Mouse (Mus musculus) layer of hippocampus, adult 18-20 months (tissue): ENCODE results near the gene Hipk2. TPM values are rescaled to one million over a fixed set of nuclear protein-coding genes. Genes with fewer than 3 reads are reported as not detected.

Experiments
- DNase-seq, 2 experiments: peaks; one replicate each; pipeline ENCODE4 v3.0.0; 2022; ENCODE audit warnings: low spot score in 2 of 2
- total RNA-seq, 2 experiments: library from RNA; stranded (reverse); gene quantifications; 2 replicates each; pipeline ENCODE4 v1.2.3; 2021

Hipk2 gene
- total RNA-seq, 2 experiments from 2014 or later = 63.8 to 66.2 TPM

DNA sequence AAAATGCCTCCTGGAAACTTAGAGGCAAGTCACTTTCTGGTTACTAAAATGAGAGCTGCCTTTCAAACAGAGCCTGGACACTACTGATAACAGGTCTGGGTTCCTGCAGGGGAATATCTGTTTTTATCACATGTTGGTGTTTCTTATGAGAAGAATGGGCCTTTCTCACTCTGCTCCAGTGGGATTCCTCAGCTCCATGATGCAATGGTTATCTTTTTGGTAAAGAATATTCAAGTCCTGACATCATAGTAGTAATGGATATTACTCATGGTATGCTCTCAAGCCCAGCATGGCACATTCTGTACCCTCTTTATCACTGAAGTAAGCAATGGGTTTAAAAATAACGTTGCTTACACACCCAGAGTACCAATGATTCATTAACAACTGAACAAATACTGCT, 40.7 kb downstream of the Hipk2 start:
- DNase-seq = no peak

DNA sequence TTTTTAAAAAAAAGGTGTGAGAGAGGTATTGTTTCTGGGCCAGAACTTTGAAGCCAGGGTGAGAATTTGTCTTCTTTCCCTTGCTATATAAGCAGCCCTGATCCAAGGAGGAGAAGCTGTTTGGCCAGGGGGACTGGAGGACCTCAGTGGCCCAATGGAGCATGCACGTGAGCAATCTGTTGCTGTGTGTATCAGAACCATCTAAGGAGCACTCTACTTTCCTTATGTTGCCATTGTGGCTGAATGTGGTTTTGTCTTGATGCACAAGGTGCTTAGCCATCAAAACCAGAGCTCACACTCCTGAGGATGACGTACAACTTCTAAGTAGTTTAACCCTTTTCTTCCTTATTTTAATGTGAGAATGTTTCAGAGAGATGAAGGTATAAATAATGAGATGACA, 41.2 kb downstream of the Hipk2 start:
- no peak for DNase-seq

DNA sequence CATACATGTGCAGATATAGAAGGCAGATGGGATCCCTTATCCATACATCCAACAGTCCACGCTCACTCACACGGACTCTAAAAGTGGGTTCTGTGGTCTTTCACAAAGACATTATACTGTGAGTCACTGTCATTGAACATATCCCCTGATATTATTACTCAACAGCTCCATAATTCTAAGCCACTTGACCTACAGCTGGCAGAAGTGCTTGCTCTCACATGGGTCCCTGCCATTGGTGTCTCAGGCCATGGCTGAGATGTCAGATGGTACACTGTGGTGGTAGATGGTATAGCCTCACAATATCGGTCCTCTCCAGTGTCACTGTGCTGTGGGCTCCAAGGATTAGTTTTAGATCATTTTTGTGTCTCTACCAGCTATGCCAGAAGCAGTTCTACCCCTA, 42.2 kb downstream of the Hipk2 start:
- DNase-seq = no peak

DNA sequence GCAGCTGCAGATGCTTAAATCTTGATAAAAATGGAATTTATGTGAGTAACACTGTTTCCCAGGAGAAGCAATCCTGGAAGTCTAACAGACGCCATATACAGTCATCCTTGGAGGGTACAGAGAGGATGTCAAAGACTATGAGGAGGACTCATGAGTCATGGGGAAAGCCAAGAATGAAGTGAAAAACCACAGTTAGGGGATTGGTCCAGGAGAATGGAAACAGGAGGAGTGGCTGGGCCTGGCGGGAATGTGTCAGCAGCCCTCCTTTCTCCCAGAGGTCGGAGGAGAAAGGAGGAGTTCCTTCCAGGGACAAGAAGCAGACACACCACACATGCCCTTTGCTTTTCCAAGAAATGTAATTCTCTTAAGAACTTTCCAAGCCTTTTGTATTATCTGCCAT, 46.5 kb downstream of the Hipk2 start:
- DNase-seq = no peak

DNA sequence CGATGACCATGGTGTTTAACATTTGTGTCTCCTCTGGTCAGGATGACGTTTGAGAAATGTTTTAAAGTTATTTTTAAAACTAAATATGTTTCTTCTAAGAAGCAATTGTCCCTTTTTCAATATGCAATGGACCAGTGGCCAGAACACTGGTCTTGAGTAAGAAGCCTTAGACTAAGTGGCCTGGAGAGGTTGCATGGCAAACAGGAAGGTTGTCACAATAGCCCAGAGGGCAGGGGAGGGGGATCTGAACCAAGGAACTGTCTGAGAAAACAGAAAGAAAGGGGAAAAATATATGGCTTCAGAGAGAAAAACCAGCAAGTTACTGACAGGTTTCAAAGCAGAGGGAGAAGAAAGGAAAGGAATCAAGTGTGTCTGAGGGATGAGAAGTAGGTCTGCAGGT, 47.8 kb downstream of the Hipk2 start:
- DNase-seq = no peak

- DNase-seq = no peak
Measured at GRCm38 (mm10) chr6:38827435-38827834, 48.5 kb downstream of the Hipk2 start.

DNA sequence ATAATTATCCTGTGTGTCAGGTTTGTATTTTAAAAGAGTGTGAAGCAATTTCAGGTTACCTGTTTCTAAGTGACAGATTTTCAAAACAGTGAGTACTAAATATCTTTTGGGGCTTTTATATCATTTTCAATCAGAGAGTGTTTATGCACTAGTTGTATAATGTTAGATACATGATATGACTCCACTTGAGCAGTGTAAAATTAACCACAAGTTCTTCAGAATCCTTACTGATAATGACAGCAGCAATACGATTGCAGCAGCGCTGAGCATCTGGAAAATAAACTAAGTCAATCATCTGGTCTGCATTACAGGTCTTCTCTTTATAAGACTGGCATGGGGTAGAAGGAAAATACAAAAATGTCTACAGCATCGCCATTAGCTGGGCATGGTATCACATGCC, 49.1 kb downstream of the Hipk2 start:
- DNase-seq = no peak

GRCm38 (mm10) chr6:38825886-38826285, 50.1 kb downstream of the Hipk2 start:
- no peak for DNase-seq

GRCm38 (mm10) chr6:38823827-38824226, 52.1 kb downstream of the Hipk2 start:
- DNase-seq = no peak

- DNase-seq = no peak
Measured at GRCm38 (mm10) chr6:38823164-38823563, 52.8 kb downstream of the Hipk2 start.

DNA sequence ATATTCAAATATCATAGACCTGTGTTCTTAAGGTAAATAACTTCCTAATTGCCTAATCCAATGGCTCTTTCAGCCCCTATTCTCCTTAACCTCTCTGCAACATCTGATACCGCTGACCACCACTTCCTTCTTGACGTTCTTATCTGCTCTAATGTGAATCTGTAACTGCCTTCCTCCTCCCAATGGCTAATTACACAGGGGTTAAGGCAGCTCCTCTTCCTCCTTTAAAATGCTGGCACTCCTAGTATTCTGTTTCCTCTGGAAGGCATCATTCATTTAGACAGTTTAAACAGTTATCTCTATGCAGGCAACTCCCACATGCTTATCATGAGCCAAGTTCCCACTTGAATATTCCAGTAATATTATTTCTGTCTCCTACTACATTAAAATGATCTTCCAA, 54.3 kb downstream of the Hipk2 start:
- DNase-seq = no peak

GRCm38 (mm10) chr6:38820862-38821261, 55.1 kb downstream of the Hipk2 start:
- no peak for DNase-seq

DNA sequence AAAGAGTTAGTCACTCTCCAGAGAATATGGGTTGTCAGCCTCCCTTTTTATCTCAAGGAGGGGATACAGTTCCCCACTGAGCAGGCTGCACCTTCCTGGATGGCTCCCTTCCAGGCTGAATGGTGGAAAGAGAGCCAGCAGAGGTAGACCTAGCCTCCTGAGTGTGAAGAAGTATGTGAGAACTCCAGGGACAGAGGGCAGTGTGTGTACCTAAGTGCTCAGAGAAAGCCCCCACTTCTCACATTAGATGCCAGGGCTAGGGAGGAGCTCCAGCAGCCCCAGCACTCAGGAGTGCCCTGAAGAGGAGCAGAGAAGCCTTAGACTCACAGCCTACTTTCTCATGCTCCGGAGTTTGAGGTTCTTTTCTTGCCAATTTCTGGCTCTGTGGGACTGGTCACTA, 59.7 kb downstream of the Hipk2 start:
- no peak for DNase-seq

DNA sequence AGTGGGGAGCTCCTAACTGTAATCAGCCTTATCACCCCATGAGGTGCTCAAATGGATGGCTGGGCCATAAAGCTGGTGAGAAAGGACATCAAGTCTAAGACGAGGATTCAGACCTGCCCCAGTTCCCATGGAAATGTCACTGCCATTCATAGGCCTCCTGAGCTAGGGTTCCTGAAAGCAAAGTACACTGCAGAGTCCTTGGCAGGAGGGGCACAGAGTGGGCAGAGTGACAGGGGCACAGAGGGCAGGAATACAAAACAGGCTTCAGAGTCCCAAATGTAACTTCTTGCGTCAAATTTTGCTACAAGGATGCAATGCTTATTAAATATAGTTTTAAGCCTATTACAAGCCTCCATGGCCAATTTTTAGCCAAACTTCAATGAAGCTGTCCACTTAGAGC, 60.4 kb downstream of the Hipk2 start:
- DNase-seq = peak in 1 of 2 experiments; percentile 49

DNA sequence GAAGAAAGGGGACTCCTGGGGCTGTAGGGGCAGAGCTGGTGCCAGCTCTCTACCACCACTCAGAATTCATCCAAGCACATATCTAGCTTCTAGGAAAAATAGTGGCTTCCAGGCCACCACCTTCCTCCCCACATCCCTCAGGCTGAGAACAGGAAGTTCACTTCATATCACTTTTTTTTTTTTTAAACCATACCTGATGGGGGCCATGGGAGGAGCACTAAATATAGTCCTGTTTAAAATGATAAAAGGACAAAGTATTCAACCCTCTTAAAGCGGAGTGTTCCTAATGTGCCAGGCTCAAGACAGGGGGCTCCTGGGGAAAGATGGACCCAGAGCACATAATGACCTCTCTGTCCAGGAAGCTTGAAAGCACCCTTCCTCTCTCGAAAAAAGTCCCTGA, 61.3 kb downstream of the Hipk2 start:
- no peak for DNase-seq

DNA sequence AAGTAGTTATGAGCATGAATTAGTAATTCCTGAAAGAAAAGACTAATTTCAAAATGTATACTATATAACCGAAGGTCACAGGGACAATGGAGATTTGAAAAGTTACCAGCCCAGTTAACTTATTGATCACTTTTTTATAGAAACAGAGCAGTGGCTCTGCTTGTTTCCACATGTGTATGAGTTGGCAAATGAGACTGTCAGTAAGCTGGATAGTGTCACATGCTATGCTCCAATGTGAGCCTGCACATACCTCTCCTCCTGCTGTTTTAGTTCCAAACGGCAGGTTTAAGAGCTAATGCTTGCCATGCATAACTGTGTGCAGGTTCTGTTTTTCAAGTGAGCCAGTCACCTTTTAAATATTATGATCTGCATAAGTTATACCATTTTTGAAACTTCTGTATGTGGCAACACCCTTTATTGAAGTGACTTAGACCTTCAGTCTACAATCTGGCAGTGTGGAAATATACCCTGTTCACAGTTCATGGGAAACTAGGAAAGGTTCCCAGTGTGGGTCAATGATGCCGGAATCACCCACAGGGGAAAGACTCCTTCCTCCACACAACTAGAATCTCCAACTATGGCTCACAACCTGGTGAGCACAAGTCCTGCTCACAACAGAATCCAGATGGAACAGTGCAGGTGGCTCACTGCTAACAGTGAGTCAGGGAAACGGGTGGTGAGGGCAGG, 64.4 kb downstream of the Hipk2 start:
- DNase-seq = no peak

DNA sequence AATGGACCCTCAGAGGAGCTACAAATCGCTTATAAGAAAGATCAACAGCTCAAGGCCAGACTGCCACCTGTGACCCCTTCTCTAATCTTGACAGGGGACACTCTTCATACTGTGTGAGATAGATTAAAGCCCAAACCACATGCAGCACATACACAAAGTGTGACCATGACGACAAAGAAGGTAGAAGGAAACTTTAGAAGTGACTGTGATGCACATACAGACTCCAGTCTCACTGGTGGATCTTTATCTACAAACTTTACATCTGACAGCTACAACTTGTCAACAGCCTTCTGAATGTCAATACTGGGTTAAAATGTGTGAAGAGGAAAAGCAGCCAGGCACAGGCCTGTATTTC, 65.9 kb downstream of the Hipk2 start:
- no peak for DNase-seq

DNA sequence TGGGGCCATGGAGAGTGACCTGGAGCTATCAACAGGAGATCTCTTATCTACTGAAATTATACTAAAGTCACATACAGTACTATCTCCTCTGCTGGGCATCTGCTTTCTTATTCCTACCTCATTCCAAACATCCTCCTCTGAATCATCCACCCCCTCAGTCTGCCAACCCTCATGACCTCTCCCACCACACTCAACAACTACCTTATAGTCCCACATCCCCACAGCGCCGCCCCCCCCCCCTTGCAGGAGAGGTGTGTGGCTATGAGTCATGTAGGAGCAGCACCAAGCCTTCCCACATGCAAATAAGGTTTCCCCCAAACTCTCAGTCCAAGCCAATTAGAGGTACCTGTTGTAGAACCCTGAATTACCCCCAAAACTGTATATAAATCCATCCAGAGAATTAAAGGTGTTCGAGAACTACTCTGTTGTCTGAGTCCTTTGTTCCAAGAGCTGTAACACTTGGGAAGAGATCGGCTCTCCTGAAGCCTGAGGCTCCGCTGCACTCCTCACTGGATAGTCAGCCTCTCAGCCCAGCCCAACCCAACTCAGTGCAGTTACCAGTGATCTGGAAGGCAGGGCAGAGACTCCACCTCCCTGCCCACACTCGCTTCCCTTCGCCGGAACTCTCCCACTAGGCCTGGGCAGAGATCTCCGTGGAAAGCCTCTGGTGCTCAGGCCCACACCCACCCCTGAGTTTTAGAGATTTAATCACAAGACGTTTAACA, 66.4 kb downstream of the Hipk2 start:
- no peak for DNase-seq

- DNase-seq = no peak
Measured at GRCm38 (mm10) chr6:38808317-38808716, 67.6 kb downstream of the Hipk2 start.

DNA sequence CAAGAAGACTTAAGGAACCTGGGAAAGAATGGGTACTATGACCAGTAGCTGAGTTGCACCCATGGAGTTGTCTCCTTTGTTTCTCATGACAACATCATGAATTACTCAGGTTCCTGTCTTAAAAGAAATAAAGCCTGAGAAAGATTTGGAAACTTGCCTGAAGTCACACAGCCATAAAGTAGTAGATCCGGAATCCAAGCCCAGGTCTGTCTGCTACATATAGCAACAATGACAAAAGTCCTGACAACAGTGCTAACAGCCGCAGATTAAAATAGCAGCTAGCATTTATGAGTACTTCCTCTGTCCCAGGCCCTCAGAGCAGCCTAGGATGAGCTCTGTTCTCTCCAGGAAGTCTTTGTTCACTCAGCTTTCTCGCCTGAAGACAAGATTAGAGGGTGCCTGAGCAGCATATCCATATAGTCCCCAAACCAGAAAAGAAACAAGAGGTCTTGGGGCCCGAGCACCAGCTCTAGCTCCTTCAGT, 69.0 kb downstream of the Hipk2 start:
- DNase-seq = no peak

DNA sequence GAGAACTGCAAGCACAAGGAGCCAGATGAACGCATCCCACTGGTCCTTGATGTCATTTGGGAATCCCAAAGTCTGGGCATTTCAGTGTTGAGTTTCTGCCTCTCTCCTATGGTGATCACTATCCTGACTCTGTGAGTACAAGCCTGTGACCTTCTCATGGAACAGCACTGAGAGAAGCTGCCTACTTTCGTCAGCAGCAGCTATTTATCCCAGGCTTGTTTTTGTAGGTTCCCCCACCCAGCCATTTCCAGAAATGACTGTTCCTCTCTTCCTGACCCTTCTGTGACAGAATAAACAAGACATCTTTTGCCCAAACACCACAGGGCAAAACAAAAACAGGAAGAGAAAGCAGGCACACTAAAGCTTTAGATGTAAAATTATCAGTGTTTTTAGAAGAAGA, 70.4 kb downstream of the Hipk2 start:
- DNase-seq = no peak

DNA sequence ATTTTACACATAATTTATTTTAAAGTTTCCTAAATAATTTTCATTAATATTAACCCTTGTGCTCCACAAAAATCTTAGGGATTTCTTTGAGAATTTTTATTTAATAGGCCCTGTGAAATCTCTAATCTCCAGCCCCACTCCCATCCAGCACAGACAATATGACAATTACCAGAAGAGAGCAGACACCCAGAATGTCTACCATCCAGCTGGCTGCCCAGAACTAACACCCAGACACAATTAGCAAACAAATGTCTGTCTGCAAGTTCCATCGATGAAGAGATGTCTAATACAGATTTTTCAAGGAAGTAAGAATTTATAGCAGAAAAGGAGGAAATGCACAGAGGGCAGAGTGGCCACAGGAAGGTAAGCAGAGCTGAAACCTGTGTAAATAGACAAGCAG, 74.7 kb downstream of the Hipk2 start:
- peak in 1 of 2 experiments; percentile 23 for DNase-seq

- DNase-seq = no peak
Measured at GRCm38 (mm10) chr6:38797548-38797947, 78.4 kb downstream of the Hipk2 start.
